Mouse (Mus musculus): ENCODE results near the gene Asah2. TPM values are rescaled to one million over a fixed set of nuclear protein-coding genes. Genes with fewer than 3 reads are reported as not detected.

Gene Asah2
- polyA plus RNA-seq, 1 experiment from 2014 or later = 3.1 TPM

- ATAC-seq (replicated peaks; ENCODE audit: insufficient number of reproducible peaks, low FRiP score, low TSS enrichment) = no peak
- H3K27me3 ChIP-seq (ENCODE audit: control insufficient read depth, insufficient read depth, low read length) = no peaks in the 10 kb centered on the region
- no peaks in the 10 kb centered on the region for H3K9me3 ChIP-seq (replicated peaks; ENCODE audit: control insufficient read depth, low read length)
- no peak overlapping the region for H3K27ac ChIP-seq (ENCODE audit: low read depth, low read length)
- peaks cover 2% of the 10 kb centered on the region; the same call in 1 of the 2 replicates for H3K36me3 ChIP-seq (ENCODE audit: control insufficient read depth, insufficient read depth, low read length)
- no peaks in the 10 kb centered on the region for H3K4me1 ChIP-seq (ENCODE audit: control insufficient read depth, insufficient read depth, low read length)
- H3K4me2 ChIP-seq = no peak overlapping the region
- H3K9ac ChIP-seq (ENCODE audit: low read depth, low read length) = no peak overlapping the region
- H3K4me3 ChIP-seq (ENCODE audit: low read depth, low read length) = no peak overlapping the region
- WGBS (ENCODE audit: insufficient replicate concordance) = 77% methylated on average over 6 of the region's 6 CpGs
Observed at GRCm38 (mm10) chr19:32117484-32118018, 9.5 kb upstream of the Asah2 start.

GRCm38 (mm10) chr19:32111866-32112790 is 4.1 kb upstream of the Asah2 start:
- no peak overlapping the region for H3K4me2 ChIP-seq
- no peaks in the 10 kb centered on the region for H3K4me1 ChIP-seq (ENCODE audit: control insufficient read depth, insufficient read depth, low read length)
- H3K4me3 ChIP-seq (ENCODE audit: low read depth, low read length) = no peak overlapping the region
- H3K36me3 ChIP-seq (ENCODE audit: control insufficient read depth, insufficient read depth, low read length) = no peaks in the 10 kb centered on the region
- no peak overlapping the region for H3K9ac ChIP-seq (ENCODE audit: low read depth, low read length)
- no peak for ATAC-seq (replicated peaks; ENCODE audit: insufficient number of reproducible peaks, low FRiP score, low TSS enrichment)
- no peak overlapping the region for H3K27ac ChIP-seq (ENCODE audit: low read depth, low read length)
- 79% methylated on average over 8 of the region's 8 CpGs for WGBS (ENCODE audit: insufficient replicate concordance)
- no peaks in the 10 kb centered on the region for H3K9me3 ChIP-seq (replicated peaks; ENCODE audit: control insufficient read depth, low read length)
- no peaks in the 10 kb centered on the region for H3K27me3 ChIP-seq (ENCODE audit: control insufficient read depth, insufficient read depth, low read length)

- Histone ChIP-seq H3K27me3 (ENCODE audit: control insufficient read depth, insufficient read depth, low read length) (no peaks in the 10 kb centered on the region), H3K36me3 (ENCODE audit: control insufficient read depth, insufficient read depth, low read length) (no peaks in the 10 kb centered on the region), H3K9me3 (replicated peaks; ENCODE audit: control insufficient read depth, low read length) (no peaks in the 10 kb centered on the region), H3K9ac (ENCODE audit: low read depth, low read length) (no peak overlapping the region; the same call in 1 of the 2 replicates), H3K4me1 (ENCODE audit: control insufficient read depth, insufficient read depth, low read length) (peaks cover 3% of the 10 kb centered on the region; the same call in 1 of the 2 replicates), H3K4me2 (peak overlapping the region; percentile 67), H3K4me3 (ENCODE audit: low read depth, low read length) (no peak overlapping the region), H3K27ac (ENCODE audit: low read depth, low read length) (no peak overlapping the region; the same call in 1 of the 2 replicates)
- WGBS (ENCODE audit: insufficient replicate concordance) = 71% methylated on average over 2 of the region's 2 CpGs
- no peak for ATAC-seq (replicated peaks; ENCODE audit: insufficient number of reproducible peaks, low FRiP score, low TSS enrichment)
Observed at GRCm38 (mm10) chr19:32106750-32107149, 1.3 kb downstream of the Asah2 start.

- Histone ChIP-seq H3K9me3 (replicated peaks; ENCODE audit: control insufficient read depth, low read length) (no peaks in the 10 kb centered on the region), H3K4me3 (ENCODE audit: low read depth, low read length) (no peak overlapping the region), H3K9ac (ENCODE audit: low read depth, low read length) (no peak overlapping the region), H3K36me3 (ENCODE audit: control insufficient read depth, insufficient read depth, low read length) (no peaks in the 10 kb centered on the region), H3K27me3 (ENCODE audit: control insufficient read depth, insufficient read depth, low read length) (no peaks in the 10 kb centered on the region), H3K27ac (ENCODE audit: low read depth, low read length) (no peak overlapping the region), H3K4me2 (no peak overlapping the region), H3K4me1 (ENCODE audit: control insufficient read depth, insufficient read depth, low read length) (peaks cover 6% of the 10 kb centered on the region; the same call in 1 of the 2 replicates)
- WGBS (ENCODE audit: insufficient replicate concordance) = 69% methylated on average over 4 of the region's 4 CpGs
- no peak for ATAC-seq (replicated peaks; ENCODE audit: insufficient number of reproducible peaks, low FRiP score, low TSS enrichment)
Observed at GRCm38 (mm10) chr19:32104217-32104616, 3.8 kb downstream of the Asah2 start.

- peak overlapping the region; percentile 55 for H3K4me2 ChIP-seq
- H3K4me1 ChIP-seq (ENCODE audit: control insufficient read depth, insufficient read depth, low read length) = peaks cover 6% of the 10 kb centered on the region; the same call in 1 of the 2 replicates
- H3K9ac ChIP-seq (ENCODE audit: low read depth, low read length) = peak overlapping the region; percentile 12; the same call in 1 of the 2 replicates
- ATAC-seq (replicated peaks; ENCODE audit: insufficient number of reproducible peaks, low FRiP score, low TSS enrichment) = no peak
- no peak overlapping the region for H3K27ac ChIP-seq (ENCODE audit: low read depth, low read length)
- H3K36me3 ChIP-seq (ENCODE audit: control insufficient read depth, insufficient read depth, low read length) = no peaks in the 10 kb centered on the region
- no peaks in the 10 kb centered on the region for H3K9me3 ChIP-seq (replicated peaks; ENCODE audit: control insufficient read depth, low read length)
- H3K27me3 ChIP-seq (ENCODE audit: control insufficient read depth, insufficient read depth, low read length) = no peaks in the 10 kb centered on the region
- H3K4me3 ChIP-seq (ENCODE audit: low read depth, low read length) = no peak overlapping the region; the same call in 1 of the 2 replicates
- 6% methylated on average over 9 of the region's 9 CpGs for WGBS (ENCODE audit: insufficient replicate concordance)
Observed at GRCm38 (mm10) chr19:32102976-32103300, 5.1 kb downstream of the Asah2 start.

GRCm38 (mm10) chr19:32102294-32102975 is 5.6 kb downstream of the Asah2 start:
- Histone ChIP-seq H3K4me3 (ENCODE audit: low read depth, low read length) (peak overlapping the region; percentile 5; the same call in 1 of the 2 replicates), H3K27me3 (ENCODE audit: control insufficient read depth, insufficient read depth, low read length) (no peaks in the 10 kb centered on the region)
- 21% methylated on average over 18 of the region's 18 CpGs for WGBS (ENCODE audit: insufficient replicate concordance)

GRCm38 (mm10) chr19:32098582-32098981 is 9.4 kb downstream of the Asah2 start:
- H3K4me2 ChIP-seq = no peak overlapping the region
- H3K36me3 ChIP-seq (ENCODE audit: control insufficient read depth, insufficient read depth, low read length) = no peaks in the 10 kb centered on the region
- H3K4me3 ChIP-seq (ENCODE audit: low read depth, low read length) = no peak overlapping the region
- 76% methylated on average over 3 of the region's 3 CpGs for WGBS (ENCODE audit: insufficient replicate concordance)
- H3K9ac ChIP-seq (ENCODE audit: low read depth, low read length) = no peak overlapping the region
- no peak for ATAC-seq (replicated peaks; ENCODE audit: insufficient number of reproducible peaks, low FRiP score, low TSS enrichment)
- H3K27me3 ChIP-seq (ENCODE audit: control insufficient read depth, insufficient read depth, low read length) = no peaks in the 10 kb centered on the region
- no peaks in the 10 kb centered on the region for H3K9me3 ChIP-seq (replicated peaks; ENCODE audit: control insufficient read depth, low read length)
- no peak overlapping the region for H3K27ac ChIP-seq (ENCODE audit: low read depth, low read length)
- peaks cover 6% of the 10 kb centered on the region; the same call in 1 of the 2 replicates for H3K4me1 ChIP-seq (ENCODE audit: control insufficient read depth, insufficient read depth, low read length)

More at GRCm38 (mm10) chr19:32102294-32102975, 5.6 kb downstream of the Asah2 start:
- H3K36me3 ChIP-seq (ENCODE audit: control insufficient read depth, insufficient read depth, low read length) = no peaks in the 10 kb centered on the region
- peak overlapping the region; percentile 55 for H3K4me2 ChIP-seq
- H3K27ac ChIP-seq (ENCODE audit: low read depth, low read length) = no peak overlapping the region
- H3K9me3 ChIP-seq (replicated peaks; ENCODE audit: control insufficient read depth, low read length) = no peaks in the 10 kb centered on the region
- peaks cover 6% of the 10 kb centered on the region; the same call in 1 of the 2 replicates for H3K4me1 ChIP-seq (ENCODE audit: control insufficient read depth, insufficient read depth, low read length)
- H3K9ac ChIP-seq (ENCODE audit: low read depth, low read length) = peak overlapping the region; percentile 12; the same call in 1 of the 2 replicates
- no peak for ATAC-seq (replicated peaks; ENCODE audit: insufficient number of reproducible peaks, low FRiP score, low TSS enrichment)

GRCm38 (mm10) chr19:32092358-32092757 is 15.7 kb downstream of the Asah2 start:
- H3K4me3 ChIP-seq (ENCODE audit: low read depth, low read length) = no peak overlapping the region
- H3K9ac ChIP-seq (ENCODE audit: low read depth, low read length) = no peak overlapping the region
- no peak overlapping the region for H3K4me2 ChIP-seq
- 83% methylated on average over 4 of the region's 4 CpGs for WGBS (ENCODE audit: insufficient replicate concordance)
- H3K27me3 ChIP-seq (ENCODE audit: control insufficient read depth, insufficient read depth, low read length) = no peaks in the 10 kb centered on the region
- no peaks in the 10 kb centered on the region for H3K4me1 ChIP-seq (ENCODE audit: control insufficient read depth, insufficient read depth, low read length)
- no peaks in the 10 kb centered on the region for H3K36me3 ChIP-seq (ENCODE audit: control insufficient read depth, insufficient read depth, low read length)
- H3K27ac ChIP-seq (ENCODE audit: low read depth, low read length) = no peak overlapping the region
- no peak for ATAC-seq (replicated peaks; ENCODE audit: insufficient number of reproducible peaks, low FRiP score, low TSS enrichment)
- no peaks in the 10 kb centered on the region for H3K9me3 ChIP-seq (replicated peaks; ENCODE audit: control insufficient read depth, low read length)

All from heart, embryonic 11.5 days (tissue).